Mouse (Mus musculus) heart, postnatal 0 days (tissue): ENCODE results near the gene Slc23a2.

Experiments
- CTCF ChIP-seq: IDR thresholded peaks from 2 replicates; pipeline ENCODE4 v1.5.1; 2016; ENCODE audit warnings: antibody characterized with exemption, control low read depth, low read depth
- EP300 ChIP-seq: IDR thresholded peaks from 2 replicates; pipeline ENCODE4 v1.6.1; 2016; ENCODE audit warnings: antibody characterized with exemption, low read depth

- TF ChIP-seq CTCF (no peak), EP300 (no peak)
These were observed 37.3 kb downstream of the Slc23a2 start for GRCm38 (mm10) chr2:132107611-132108010.
